Mouse (Mus musculus): Measurements from ENCODE around the gene 1700021F07Rik. TPM values are rescaled to one million over a fixed set of nuclear protein-coding genes. Genes with fewer than 3 reads are reported as not detected.

Gene 1700021F07Rik
- not detected in 2 replicates for total RNA-seq (2012; rRNA removed)

- Histone ChIP-seq H3K9me3 (ENCODE audit: control insufficient read depth, insufficient read depth, low read depth, low read length) (no peaks in the 10 kb centered on the region), H3K9ac (ENCODE audit: insufficient read depth, low read depth, low read length, poor library complexity, severe bottlenecking) (no peak within 1 kb of the TSS), H3K36me3 (ENCODE audit: control insufficient read depth, insufficient read depth, low read length, poor library complexity, severe bottlenecking) (no peaks in the 10 kb centered on the region), H3K4me3 (ENCODE audit: insufficient read depth in 1 of 2, low read depth in 1 of 2, low read length in 2 of 2, poor library complexity in 1 of 2, severe bottlenecking in 1 of 2) (peak within 1 kb of the TSS in 1 of 2 experiments; percentile 15; a peak in 1 of 4 replicates), H3K4me1 (ENCODE audit: control insufficient read depth in 2 of 2, insufficient read depth in 2 of 2, low read length in 2 of 2, poor library complexity in 1 of 2) (0 out of 4 replicates have a peak, but pooled peaks cover 0 to 2% of the 10 kb centered on the region in 2 experiments), H3K27ac (ENCODE audit: insufficient read depth, low read depth, low read length, poor library complexity, severe bottlenecking) (no peak within 1 kb of the TSS)
- TF ChIP-seq CHD2 (IDR thresholded peaks at IDR 0.05; ENCODE audit: low read depth, low read length) (no peak), HCFC1 (IDR thresholded peaks at IDR 0.05; ENCODE audit: borderline replicate concordance, insufficient read depth, low read length) (no peak), ZNF384 (IDR thresholded peaks at IDR 0.05; ENCODE audit: low read depth, low read length) (no peak), ZC3H11A (IDR thresholded peaks at IDR 0.05; ENCODE audit: borderline replicate concordance, low read depth, low read length) (no peak), MAFK (IDR thresholded peaks at IDR 0.05; ENCODE audit: insufficient read depth, low read depth, low read length) (no peak)
- no peak for DNase-seq (ENCODE audit: low read depth, low spot score)
- in situ Hi-C loops (cut with MboI; ENCODE audit: low sequenced_read_pairs in 2 of 2, unreplicated experiment in 2 of 2) = no loop called here
Observed at GRCm38 (mm10) chr2:173522376-173522775, at the start of gene 1700021F07Rik. Gene 1700021F07Rik, plus strand, starts transcription at chr2:173522586.

GRCm38 (mm10) chr2:173473233-173473632 is 49.2 kb upstream of the 1700021F07Rik start:
- in situ Hi-C loops (cut with MboI; ENCODE audit: low sequenced_read_pairs in 2 of 2, unreplicated experiment in 2 of 2) = no loop called here
- Histone ChIP-seq H3K9me3 (ENCODE audit: control insufficient read depth, insufficient read depth, low read depth, low read length) (no peaks in the 10 kb centered on the region), H3K4me1 (ENCODE audit: control insufficient read depth in 2 of 2, insufficient read depth in 2 of 2, low read length in 2 of 2, poor library complexity in 1 of 2) (no peaks in the 10 kb centered on the region), H3K36me3 (ENCODE audit: control insufficient read depth, insufficient read depth, low read length, poor library complexity, severe bottlenecking) (no peaks in the 10 kb centered on the region), H3K4me3 (ENCODE audit: insufficient read depth in 1 of 2, low read depth in 1 of 2, low read length in 2 of 2, poor library complexity in 1 of 2, severe bottlenecking in 1 of 2) (no peak overlapping the region), H3K27ac (ENCODE audit: insufficient read depth, low read depth, low read length, poor library complexity, severe bottlenecking) (no peak overlapping the region), H3K9ac (ENCODE audit: insufficient read depth, low read depth, low read length, poor library complexity, severe bottlenecking) (no peak overlapping the region)
- TF ChIP-seq CHD2 (IDR thresholded peaks at IDR 0.05; ENCODE audit: low read depth, low read length) (no peak), HCFC1 (IDR thresholded peaks at IDR 0.05; ENCODE audit: borderline replicate concordance, insufficient read depth, low read length) (no peak), MAFK (IDR thresholded peaks at IDR 0.05; ENCODE audit: insufficient read depth, low read depth, low read length) (no peak), ZNF384 (IDR thresholded peaks at IDR 0.05; ENCODE audit: low read depth, low read length) (no peak), ZC3H11A (IDR thresholded peaks at IDR 0.05; ENCODE audit: borderline replicate concordance, low read depth, low read length) (no peak)
- no peak for DNase-seq (ENCODE audit: low read depth, low spot score)

GRCm38 (mm10) chr2:173479050-173479449 is 43.3 kb upstream of the 1700021F07Rik start:
- DNase-seq (ENCODE audit: low read depth, low spot score) = no peak
- H3K4me1 ChIP-seq (ENCODE audit: control insufficient read depth in 2 of 2, insufficient read depth in 2 of 2, low read length in 2 of 2, poor library complexity in 1 of 2) = no peaks in the 10 kb centered on the region
- H3K27ac ChIP-seq (ENCODE audit: insufficient read depth, low read depth, low read length, poor library complexity, severe bottlenecking) = no peak overlapping the region
- H3K9me3 ChIP-seq (ENCODE audit: control insufficient read depth, insufficient read depth, low read depth, low read length) = no peaks in the 10 kb centered on the region
- in situ Hi-C loops (cut with MboI; ENCODE audit: low sequenced_read_pairs in 2 of 2, unreplicated experiment in 2 of 2) = no loop called here
- H3K4me3 ChIP-seq (ENCODE audit: insufficient read depth in 1 of 2, low read depth in 1 of 2, low read length in 2 of 2, poor library complexity in 1 of 2, severe bottlenecking in 1 of 2) = no peak overlapping the region
- no peak for TF ChIP-seq ZNF384 (IDR thresholded peaks at IDR 0.05; ENCODE audit: low read depth, low read length)
- no peak for TF ChIP-seq HCFC1 (IDR thresholded peaks at IDR 0.05; ENCODE audit: borderline replicate concordance, insufficient read depth, low read length)
- TF ChIP-seq MAFK (IDR thresholded peaks at IDR 0.05; ENCODE audit: insufficient read depth, low read depth, low read length) = no peak
- TF ChIP-seq CHD2 (IDR thresholded peaks at IDR 0.05; ENCODE audit: low read depth, low read length) = no peak
- no peak for TF ChIP-seq ZC3H11A (IDR thresholded peaks at IDR 0.05; ENCODE audit: borderline replicate concordance, low read depth, low read length)
- no peak overlapping the region for H3K9ac ChIP-seq (ENCODE audit: insufficient read depth, low read depth, low read length, poor library complexity, severe bottlenecking)
- H3K36me3 ChIP-seq (ENCODE audit: control insufficient read depth, insufficient read depth, low read length, poor library complexity, severe bottlenecking) = no peaks in the 10 kb centered on the region

GRCm38 (mm10) chr2:173484486-173484885 is 37.9 kb upstream of the 1700021F07Rik start:
- no peaks in the 10 kb centered on the region for H3K9me3 ChIP-seq (ENCODE audit: control insufficient read depth, insufficient read depth, low read depth, low read length)
- H3K36me3 ChIP-seq (ENCODE audit: control insufficient read depth, insufficient read depth, low read length, poor library complexity, severe bottlenecking) = no peaks in the 10 kb centered on the region
- TF ChIP-seq MAFK (IDR thresholded peaks at IDR 0.05; ENCODE audit: insufficient read depth, low read depth, low read length) = no peak
- no peak for TF ChIP-seq ZNF384 (IDR thresholded peaks at IDR 0.05; ENCODE audit: low read depth, low read length)
- TF ChIP-seq ZC3H11A (IDR thresholded peaks at IDR 0.05; ENCODE audit: borderline replicate concordance, low read depth, low read length) = no peak
- TF ChIP-seq CHD2 (IDR thresholded peaks at IDR 0.05; ENCODE audit: low read depth, low read length) = no peak
- TF ChIP-seq HCFC1 (IDR thresholded peaks at IDR 0.05; ENCODE audit: borderline replicate concordance, insufficient read depth, low read length) = no peak
- no peak for DNase-seq (ENCODE audit: low read depth, low spot score)
- H3K4me3 ChIP-seq (ENCODE audit: insufficient read depth in 1 of 2, low read depth in 1 of 2, low read length in 2 of 2, poor library complexity in 1 of 2, severe bottlenecking in 1 of 2) = no peak overlapping the region
- H3K9ac ChIP-seq (ENCODE audit: insufficient read depth, low read depth, low read length, poor library complexity, severe bottlenecking) = no peak overlapping the region
- H3K27ac ChIP-seq (ENCODE audit: insufficient read depth, low read depth, low read length, poor library complexity, severe bottlenecking) = no peak overlapping the region
- in situ Hi-C loops (cut with MboI; ENCODE audit: low sequenced_read_pairs in 2 of 2, unreplicated experiment in 2 of 2) = no loop called here
- H3K4me1 ChIP-seq (ENCODE audit: control insufficient read depth in 2 of 2, insufficient read depth in 2 of 2, low read length in 2 of 2, poor library complexity in 1 of 2) = no peaks in the 10 kb centered on the region

DNA sequence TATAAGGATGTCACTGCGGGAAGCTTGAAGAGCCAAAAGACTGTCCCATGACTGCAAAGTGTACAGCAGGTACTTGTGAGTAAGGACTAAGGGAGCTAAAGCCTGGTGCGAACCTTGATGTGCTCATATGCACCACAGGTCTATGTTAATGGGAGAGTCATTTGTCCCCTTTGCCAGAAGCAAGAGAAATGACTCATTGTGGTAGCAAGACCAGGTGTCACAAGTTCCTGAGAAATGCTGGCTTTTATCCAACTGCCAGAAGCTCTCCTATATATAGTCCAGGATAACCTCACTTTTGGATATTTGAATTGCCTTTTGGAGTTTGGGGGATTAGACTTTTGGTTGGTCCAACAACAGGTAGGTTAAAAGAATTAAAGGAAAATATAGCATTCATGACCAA is 22.8 kb upstream of the 1700021F07Rik start:
- in situ Hi-C loops (cut with MboI; ENCODE audit: low sequenced_read_pairs in 2 of 2, unreplicated experiment in 2 of 2) = no loop called here
- TF ChIP-seq CHD2 (IDR thresholded peaks at IDR 0.05; ENCODE audit: low read depth, low read length) (no peak), MAFK (IDR thresholded peaks at IDR 0.05; ENCODE audit: insufficient read depth, low read depth, low read length) (no peak), ZC3H11A (IDR thresholded peaks at IDR 0.05; ENCODE audit: borderline replicate concordance, low read depth, low read length) (no peak), HCFC1 (IDR thresholded peaks at IDR 0.05; ENCODE audit: borderline replicate concordance, insufficient read depth, low read length) (no peak), ZNF384 (IDR thresholded peaks at IDR 0.05; ENCODE audit: low read depth, low read length) (no peak)
- Histone ChIP-seq H3K4me1 (ENCODE audit: control insufficient read depth in 2 of 2, insufficient read depth in 2 of 2, low read length in 2 of 2, poor library complexity in 1 of 2) (no peaks in the 10 kb centered on the region), H3K4me3 (ENCODE audit: insufficient read depth in 1 of 2, low read depth in 1 of 2, low read length in 2 of 2, poor library complexity in 1 of 2, severe bottlenecking in 1 of 2) (no peak overlapping the region), H3K27ac (ENCODE audit: insufficient read depth, low read depth, low read length, poor library complexity, severe bottlenecking) (no peak overlapping the region), H3K9ac (ENCODE audit: insufficient read depth, low read depth, low read length, poor library complexity, severe bottlenecking) (no peak overlapping the region), H3K36me3 (ENCODE audit: control insufficient read depth, insufficient read depth, low read length, poor library complexity, severe bottlenecking) (no peaks in the 10 kb centered on the region), H3K9me3 (ENCODE audit: control insufficient read depth, insufficient read depth, low read depth, low read length) (no peaks in the 10 kb centered on the region)
- DNase-seq (ENCODE audit: low read depth, low spot score) = no peak
